Mouse (Mus musculus) cerebellum, adult 2 months (tissue): ENCODE data around the gene Zbtb38.

Source experiments
- CTCF ChIP-seq: fragments of 200-500 bp; IDR thresholded peaks from 2 replicates; pipeline ENCODE4 v1.5.1; 2011; ENCODE audit warnings: low read depth, mild to moderate bottlenecking, control low read depth, low read length, moderate library complexity, borderline replicate concordance; ENCODE audit not compliant: insufficient read depth
- POLR2A ChIP-seq: fragments of 200-500 bp; IDR thresholded peaks from 2 replicates; pipeline ENCODE4 v1.6.1; 2011; ENCODE audit warnings: low read length, control low read depth, borderline replicate concordance; ENCODE audit not compliant: insufficient read depth

DNA sequence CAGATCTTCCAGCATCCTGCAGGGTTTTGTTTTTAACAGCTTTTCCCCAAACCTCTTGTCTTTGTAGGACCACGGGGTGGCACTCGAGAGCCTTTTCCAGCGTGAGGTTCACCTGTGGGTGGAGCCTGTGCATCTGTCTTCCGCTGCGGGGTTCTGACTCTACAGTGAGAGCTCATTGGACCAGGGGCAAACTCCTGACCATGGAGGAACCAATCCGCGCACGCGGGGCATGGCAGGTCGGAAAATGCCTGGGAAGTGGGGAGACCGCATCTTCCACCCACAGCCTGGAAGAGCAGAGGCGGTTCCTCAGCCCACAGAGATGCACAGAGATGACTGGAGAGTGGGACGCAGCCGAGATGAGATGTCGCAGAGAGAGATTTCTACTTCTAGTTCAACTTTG is 82.8 kb downstream of the Zbtb38 start:
- TF ChIP-seq CTCF = peak; percentile 93
- TF ChIP-seq POLR2A = peak; percentile 87; the same call in 1 of the 2 replicates
